Mouse (Mus musculus): ENCODE data around the gene Lrcol1. TPM values are rescaled to one million over a fixed set of nuclear protein-coding genes. Genes with fewer than 3 reads are reported as not detected.

Gene Lrcol1
- not detected in 2 replicates for polyA plus RNA-seq (2014; fragmentation: Nextera tagmentation; extraction: Ambion mirVana)

GRCm38 (mm10) chr5:110344524-110344923, at the start of gene Lrcol1:
Lrcol1 (plus strand) TSS chr5:110344730.
- H3K4me3 ChIP-seq (ENCODE audit: low read depth, low read length) = no peak within 1 kb of the TSS
- no peaks in the 10 kb centered on the region for H3K36me3 ChIP-seq (ENCODE audit: control insufficient read depth, insufficient read depth, low read length)
- H3K4me1 ChIP-seq (ENCODE audit: control insufficient read depth, insufficient read depth, low read length) = peaks cover 6% of the 10 kb centered on the region; the same call in 1 of the 2 replicates
- ATAC-seq (ENCODE audit: low read depth) = no peak
- H3K27ac ChIP-seq (ENCODE audit: low read depth, low read length) = no peak within 1 kb of the TSS
- H3K4me2 ChIP-seq (ENCODE audit: low read depth, low read length) = no peak within 1 kb of the TSS
- no peak within 1 kb of the TSS for H3K9ac ChIP-seq (replicated peaks; ENCODE audit: low read depth, low read length)
- H3K27me3 ChIP-seq (ENCODE audit: control insufficient read depth, insufficient read depth, low read length) = peaks cover 7% of the 10 kb centered on the region; the same call in 1 of the 2 replicates
- no peaks in the 10 kb centered on the region for H3K9me3 ChIP-seq (ENCODE audit: control insufficient read depth, low read length)
- WGBS = 81% methylated on average over 4 of the region's 4 CpGs

GRCm38 (mm10) chr5:110296637-110297036, 47.9 kb upstream of the Lrcol1 start:
- Histone ChIP-seq H3K27me3 (ENCODE audit: control insufficient read depth, insufficient read depth, low read length) (no peaks in the 10 kb centered on the region), H3K4me1 (ENCODE audit: control insufficient read depth, insufficient read depth, low read length) (no peaks in the 10 kb centered on the region), H3K27ac (ENCODE audit: low read depth, low read length) (no peak overlapping the region), H3K4me3 (ENCODE audit: low read depth, low read length) (no peak overlapping the region), H3K9me3 (ENCODE audit: control insufficient read depth, low read length) (no peaks in the 10 kb centered on the region), H3K36me3 (ENCODE audit: control insufficient read depth, insufficient read depth, low read length) (0 out of 2 replicates have a peak, but pooled peaks cover 3% of the 10 kb centered on the region), H3K9ac (replicated peaks; ENCODE audit: low read depth, low read length) (no peak overlapping the region), H3K4me2 (ENCODE audit: low read depth, low read length) (no peak overlapping the region)
- ATAC-seq (ENCODE audit: low read depth) = no peak
- 100% methylated on average over 1 of the region's 1 CpGs for WGBS

GRCm38 (mm10) chr5:110300591-110300990, 43.9 kb upstream of the Lrcol1 start:
- 99% methylated on average over 2 of the region's 2 CpGs for WGBS
- H3K9me3 ChIP-seq (ENCODE audit: control insufficient read depth, low read length) = no peaks in the 10 kb centered on the region
- no peak overlapping the region for H3K4me3 ChIP-seq (ENCODE audit: low read depth, low read length)
- no peak overlapping the region for H3K27ac ChIP-seq (ENCODE audit: low read depth, low read length)
- H3K36me3 ChIP-seq (ENCODE audit: control insufficient read depth, insufficient read depth, low read length) = 0 out of 2 replicates have a peak, but pooled peaks cover 3% of the 10 kb centered on the region
- no peaks in the 10 kb centered on the region for H3K27me3 ChIP-seq (ENCODE audit: control insufficient read depth, insufficient read depth, low read length)
- H3K4me2 ChIP-seq (ENCODE audit: low read depth, low read length) = no peak overlapping the region
- no peak overlapping the region for H3K9ac ChIP-seq (replicated peaks; ENCODE audit: low read depth, low read length)
- H3K4me1 ChIP-seq (ENCODE audit: control insufficient read depth, insufficient read depth, low read length) = no peaks in the 10 kb centered on the region
- ATAC-seq (ENCODE audit: low read depth) = no peak

- Histone ChIP-seq H3K4me2 (ENCODE audit: low read depth, low read length) (no peak overlapping the region), H3K36me3 (ENCODE audit: control insufficient read depth, insufficient read depth, low read length) (peaks cover 12% of the 10 kb centered on the region; the same call in 1 of the 2 replicates), H3K9ac (replicated peaks; ENCODE audit: low read depth, low read length) (no peak overlapping the region), H3K27ac (ENCODE audit: low read depth, low read length) (no peak overlapping the region), H3K4me3 (ENCODE audit: low read depth, low read length) (no peak overlapping the region), H3K9me3 (ENCODE audit: control insufficient read depth, low read length) (no peaks in the 10 kb centered on the region), H3K4me1 (ENCODE audit: control insufficient read depth, insufficient read depth, low read length) (no peaks in the 10 kb centered on the region), H3K27me3 (ENCODE audit: control insufficient read depth, insufficient read depth, low read length) (no peaks in the 10 kb centered on the region)
- ATAC-seq (ENCODE audit: low read depth) = no peak
- 95% methylated on average over 7 of the region's 7 CpGs for WGBS
Observed at GRCm38 (mm10) chr5:110308861-110309260, 35.7 kb upstream of the Lrcol1 start.

GRCm38 (mm10) chr5:110313127-110313526, 31.4 kb upstream of the Lrcol1 start:
- WGBS = 96% methylated on average over 3 of the region's 3 CpGs
- H3K4me2 ChIP-seq (ENCODE audit: low read depth, low read length) = no peak overlapping the region
- no peak overlapping the region for H3K9ac ChIP-seq (replicated peaks; ENCODE audit: low read depth, low read length)
- H3K36me3 ChIP-seq (ENCODE audit: control insufficient read depth, insufficient read depth, low read length) = peaks cover 12% of the 10 kb centered on the region
- H3K27me3 ChIP-seq (ENCODE audit: control insufficient read depth, insufficient read depth, low read length) = no peaks in the 10 kb centered on the region
- H3K4me1 ChIP-seq (ENCODE audit: control insufficient read depth, insufficient read depth, low read length) = no peaks in the 10 kb centered on the region
- no peak overlapping the region for H3K27ac ChIP-seq (ENCODE audit: low read depth, low read length)
- ATAC-seq (ENCODE audit: low read depth) = no peak
- H3K9me3 ChIP-seq (ENCODE audit: control insufficient read depth, low read length) = no peaks in the 10 kb centered on the region
- H3K4me3 ChIP-seq (ENCODE audit: low read depth, low read length) = no peak overlapping the region

GRCm38 (mm10) chr5:110330508-110330907, 14.0 kb upstream of the Lrcol1 start:
- Histone ChIP-seq H3K4me3 (ENCODE audit: low read depth, low read length) (no peak overlapping the region), H3K36me3 (ENCODE audit: control insufficient read depth, insufficient read depth, low read length) (peaks cover 4% of the 10 kb centered on the region; the same call in 1 of the 2 replicates), H3K9ac (replicated peaks; ENCODE audit: low read depth, low read length) (no peak overlapping the region), H3K27ac (ENCODE audit: low read depth, low read length) (no peak overlapping the region), H3K4me2 (ENCODE audit: low read depth, low read length) (no peak overlapping the region), H3K27me3 (ENCODE audit: control insufficient read depth, insufficient read depth, low read length) (no peaks in the 10 kb centered on the region), H3K4me1 (ENCODE audit: control insufficient read depth, insufficient read depth, low read length) (no peaks in the 10 kb centered on the region), H3K9me3 (ENCODE audit: control insufficient read depth, low read length) (no peaks in the 10 kb centered on the region)
- ATAC-seq (ENCODE audit: low read depth) = no peak
- 91% methylated on average over 3 of the region's 3 CpGs for WGBS

GRCm38 (mm10) chr5:110338792-110339191, 5.7 kb upstream of the Lrcol1 start:
- peaks cover 4% of the 10 kb centered on the region; the same call in 1 of the 2 replicates for H3K36me3 ChIP-seq (ENCODE audit: control insufficient read depth, insufficient read depth, low read length)
- H3K4me2 ChIP-seq (ENCODE audit: low read depth, low read length) = no peak overlapping the region
- H3K27me3 ChIP-seq (ENCODE audit: control insufficient read depth, insufficient read depth, low read length) = peaks cover 7% of the 10 kb centered on the region; the same call in 1 of the 2 replicates
- H3K9ac ChIP-seq (replicated peaks; ENCODE audit: low read depth, low read length) = no peak overlapping the region
- no peaks in the 10 kb centered on the region for H3K9me3 ChIP-seq (ENCODE audit: control insufficient read depth, low read length)
- WGBS = 97% methylated on average over 2 of the region's 2 CpGs
- no peak overlapping the region for H3K27ac ChIP-seq (ENCODE audit: low read depth, low read length)
- H3K4me1 ChIP-seq (ENCODE audit: control insufficient read depth, insufficient read depth, low read length) = peaks cover 6% of the 10 kb centered on the region; the same call in 1 of the 2 replicates
- ATAC-seq (ENCODE audit: low read depth) = no peak
- H3K4me3 ChIP-seq (ENCODE audit: low read depth, low read length) = no peak overlapping the region

GRCm38 (mm10) chr5:110342648-110343284, 1.8 kb upstream of the Lrcol1 start, which contains the start of gene P2rx2:
P2rx2 (minus strand) TSS chr5:110343212.
- 1% methylated on average over 42 of the region's 43 CpGs for WGBS
- Histone ChIP-seq H3K4me1 (ENCODE audit: control insufficient read depth, insufficient read depth, low read length) (peaks cover 6% of the 10 kb centered on the region; the same call in 1 of the 2 replicates), H3K27ac (ENCODE audit: low read depth, low read length) (no peak within 1 kb of the TSS), H3K4me2 (ENCODE audit: low read depth, low read length) (peak within 1 kb of the TSS; percentile 87), H3K36me3 (ENCODE audit: control insufficient read depth, insufficient read depth, low read length) (no peaks in the 10 kb centered on the region), H3K9ac (replicated peaks; ENCODE audit: low read depth, low read length) (peak within 1 kb of the TSS; percentile 63), H3K27me3 (ENCODE audit: control insufficient read depth, insufficient read depth, low read length) (peaks cover 7% of the 10 kb centered on the region; the same call in 1 of the 2 replicates), H3K9me3 (ENCODE audit: control insufficient read depth, low read length) (no peaks in the 10 kb centered on the region), H3K4me3 (ENCODE audit: low read depth, low read length) (peak within 1 kb of the TSS; percentile 46)
- peak; percentile 49; the same call in 1 of the 2 replicates for ATAC-seq (ENCODE audit: low read depth)

- H3K9ac ChIP-seq (replicated peaks; ENCODE audit: low read depth, low read length) = no peak overlapping the region
- H3K4me1 ChIP-seq (ENCODE audit: control insufficient read depth, insufficient read depth, low read length) = peaks cover 6% of the 10 kb centered on the region; the same call in 1 of the 2 replicates
- ATAC-seq (ENCODE audit: low read depth) = no peak
- H3K9me3 ChIP-seq (ENCODE audit: control insufficient read depth, low read length) = no peaks in the 10 kb centered on the region
- no peak overlapping the region for H3K4me3 ChIP-seq (ENCODE audit: low read depth, low read length)
- no peak overlapping the region for H3K4me2 ChIP-seq (ENCODE audit: low read depth, low read length)
- H3K27me3 ChIP-seq (ENCODE audit: control insufficient read depth, insufficient read depth, low read length) = peaks cover 7% of the 10 kb centered on the region; the same call in 1 of the 2 replicates
- H3K27ac ChIP-seq (ENCODE audit: low read depth, low read length) = no peak overlapping the region
- 85% methylated on average over 4 of the region's 4 CpGs for WGBS
- no peaks in the 10 kb centered on the region for H3K36me3 ChIP-seq (ENCODE audit: control insufficient read depth, insufficient read depth, low read length)
Observed at GRCm38 (mm10) chr5:110345553-110345952, 1.0 kb downstream of the Lrcol1 start.

All from neural tube, embryonic 14.5 days (tissue).